Mouse (Mus musculus): Measurements from ENCODE around the gene Rheb.
"Not testable (repeated sequence)": the region's sequence is repeated elsewhere in the genome, so short reads cannot be mapped to it uniquely, and the experiment has no call there.

The Rheb gene

GRCm38 (mm10) chr5:24782957-24783356 is 59.5 kb downstream of the Rheb start:
- DNase-seq, result no peak

- DNase-seq, result no peak
Observed at GRCm38 (mm10) chr5:24781048-24781447, 61.4 kb downstream of the Rheb start.

DNA sequence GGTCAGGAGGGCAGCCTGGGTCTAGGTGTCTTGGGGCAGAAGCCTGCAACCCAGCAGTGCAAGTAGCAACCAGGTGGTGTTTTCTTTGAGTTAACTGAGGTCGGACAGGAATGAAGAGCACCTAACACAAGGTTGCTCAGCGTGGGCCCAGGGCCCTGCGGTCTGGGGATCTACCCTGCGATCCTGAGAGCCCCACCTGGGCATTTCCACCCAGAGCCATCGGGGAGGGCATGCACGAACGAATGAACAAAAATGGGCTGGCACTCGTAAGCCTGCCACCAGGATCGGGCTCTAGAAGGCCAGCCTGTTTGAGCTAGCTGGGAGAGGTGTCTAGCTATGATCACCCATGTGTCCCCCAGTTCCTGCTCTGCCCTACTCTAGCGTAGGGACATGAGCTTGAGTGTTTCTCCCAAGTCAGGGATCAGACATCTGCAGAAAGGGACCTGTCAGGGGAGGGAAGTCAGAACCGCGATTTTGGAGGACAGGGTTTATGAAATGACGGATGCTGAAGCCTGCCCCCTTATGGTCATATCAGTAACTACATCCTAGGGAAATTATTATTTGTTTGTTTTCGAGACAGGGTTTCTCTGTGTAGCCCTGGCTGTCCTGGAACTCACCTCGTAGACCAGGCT is 62.4 kb downstream of the Rheb start:
- no peak for DNase-seq

- no peak for DNase-seq
Observed at GRCm38 (mm10) chr5:24779321-24779720, 63.1 kb downstream of the Rheb start.

DNA sequence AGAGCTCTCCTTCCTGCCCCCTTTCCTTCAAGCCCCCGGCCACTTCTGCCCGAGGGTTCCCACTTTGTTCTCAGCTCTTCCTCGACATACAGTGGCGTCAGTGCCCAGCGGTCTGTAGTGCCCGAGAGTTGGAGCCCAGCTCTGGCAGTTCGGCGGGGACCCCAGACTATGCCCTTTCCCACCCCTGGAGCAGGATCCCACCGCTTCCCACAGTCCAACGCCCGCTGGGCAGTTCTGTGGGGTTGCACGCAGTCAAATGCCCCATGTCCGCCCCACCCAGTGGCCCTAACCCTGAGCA is 63.6 kb downstream of the Rheb start:
- DNase-seq, result no peak

DNA sequence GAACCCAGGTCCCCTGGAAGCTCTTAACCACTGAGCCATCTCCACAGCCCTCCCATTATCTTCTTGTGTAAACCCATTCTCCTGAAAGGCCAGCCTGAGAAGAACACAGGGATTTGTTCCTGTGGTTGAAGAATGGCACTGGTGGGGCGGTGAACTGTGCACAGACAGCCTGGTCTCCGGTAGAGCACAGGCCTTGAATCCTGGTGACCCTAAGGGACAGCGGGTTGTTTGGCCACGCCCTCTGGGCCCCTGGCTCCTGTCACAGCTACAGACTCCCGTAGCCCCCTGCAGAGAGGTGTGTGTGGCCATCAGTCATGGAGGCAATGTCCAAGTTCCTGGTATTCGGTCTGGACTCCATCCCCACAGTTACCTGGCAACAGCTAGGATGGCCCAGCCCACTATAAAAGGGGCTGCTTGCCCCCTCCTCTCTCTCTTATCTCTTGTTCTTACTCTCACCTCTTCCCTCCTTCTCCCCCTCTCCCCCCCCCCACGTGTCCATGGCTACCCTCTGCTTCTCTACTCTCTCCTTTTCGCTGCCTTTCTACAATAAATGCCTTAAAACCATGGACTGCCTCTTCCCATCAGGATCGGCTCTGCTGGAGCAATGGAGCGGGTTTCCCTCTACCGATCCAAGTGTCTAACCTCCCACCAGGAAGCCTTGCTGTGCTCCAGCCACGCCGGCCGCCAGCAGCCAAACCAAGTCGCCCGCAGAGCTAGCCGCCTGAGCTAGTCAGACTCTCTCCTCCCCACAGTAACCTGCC is 64.2 kb downstream of the Rheb start:
- no peak for DNase-seq

GRCm38 (mm10) chr5:24776681-24777080 is 65.7 kb downstream of the Rheb start:
- DNase-seq, result no peak

DNA sequence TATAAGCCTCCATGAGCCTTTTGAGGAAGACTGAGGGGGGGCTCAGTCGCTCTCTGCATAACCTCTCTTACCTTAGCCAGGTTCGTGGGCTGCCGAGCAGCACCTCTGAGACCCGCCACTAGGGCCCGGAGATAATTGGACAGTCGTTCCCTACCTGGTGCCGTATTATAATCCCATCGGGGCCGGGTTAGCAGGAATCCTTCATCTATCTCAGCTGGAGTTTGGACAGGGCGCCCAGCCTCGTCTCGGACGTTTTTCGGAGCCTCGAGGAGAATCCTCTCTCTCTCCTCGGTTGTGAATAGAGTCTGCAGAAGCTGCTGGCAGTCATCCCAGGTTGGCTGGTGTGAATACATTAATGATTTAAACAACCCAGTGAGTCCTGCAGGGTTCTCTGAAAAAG is 67.9 kb downstream of the Rheb start:
- DNase-seq, result not testable (repeated sequence)

- no peak for DNase-seq
Observed at GRCm38 (mm10) chr5:24757816-24758215, 84.6 kb downstream of the Rheb start, which contains the start of gene Crygn. Gene Crygn (minus strand): TSS chr5:24758008.

GRCm38 (mm10) chr5:24756931-24757330 is 85.5 kb downstream of the Rheb start:
- DNase-seq, result no peak

All from liver (tissue).